Mouse (Mus musculus) small intestine, adult 2 months (tissue): ENCODE measurements around the gene Aifm2. TPM values are rescaled to one million over a fixed set of nuclear protein-coding genes. Genes with fewer than 3 reads are reported as not detected.

ENCODE experiments used
- H3K27ac ChIP-seq: fragments of 200-500 bp; 2 replicates; pipeline ENCODE4 v1.5.1; 2012; ENCODE audit warnings: low read depth, low read length, control low read depth, inconsistent platforms; ENCODE audit not compliant: insufficient read depth
- H3K27me3 ChIP-seq: fragments of 200-500 bp; 2 replicates; pipeline ENCODE4 v1.6.1; 2012; ENCODE audit warnings: mild to moderate bottlenecking, moderate library complexity, low read length, inconsistent platforms; ENCODE audit not compliant: control insufficient read depth, insufficient read depth
- H3K36me3 ChIP-seq: fragments of 200-500 bp; 2 replicates; pipeline ENCODE4 v1.6.1; 2012; ENCODE audit warnings: mild to moderate bottlenecking, low read length, control low read depth, inconsistent platforms; ENCODE audit not compliant: control insufficient read depth, insufficient read depth
- H3K4me1 ChIP-seq: fragments of 200-500 bp; 2 replicates; pipeline ENCODE4 v1.6.1; 2012; ENCODE audit warnings: low read length, inconsistent platforms, mixed read lengths; ENCODE audit not compliant: control insufficient read depth, insufficient read depth, insufficient read length
- H3K4me3 ChIP-seq: fragments of 200-500 bp; 2 replicates; pipeline ENCODE4 v1.5.1; 2012; ENCODE audit warnings: low read depth, mild to moderate bottlenecking, control low read depth, inconsistent platforms, low read length, moderate library complexity
- CTCF ChIP-seq: fragments of 200-500 bp; IDR thresholded peaks from 2 replicates; pipeline ENCODE4 v1.5.1; 2012; ENCODE audit warnings: low read depth, mild to moderate bottlenecking, control low read depth, inconsistent platforms, low read length, moderate library complexity, mixed read lengths; ENCODE audit not compliant: insufficient replicate concordance, insufficient read length; ENCODE audit errors: extremely low read depth
- POLR2A ChIP-seq: fragments of 200-500 bp; IDR thresholded peaks from 2 replicates; pipeline ENCODE4 v1.6.1; 2012; ENCODE audit warnings: low read depth, mild to moderate bottlenecking, control low read depth, inconsistent platforms, low read length, moderate library complexity
- WGBS: fragments of 180-500 bp; shearing (Covaris S2); methylation state at CpG from one replicate; pipeline ENCODE4 v1.1.7; 2018; 5-methylcytosine and 5-hydroxymethylcytosine counted together
- polyA plus RNA-seq: library from polyadenylated mRNA; depleted of rRNA; stranded (reverse); fragments of >200 nt; gene quantifications from 2 replicates; pipeline ENCODE4 v1.2.3, GENCODE M21; 2012

The Aifm2 gene
- polyA plus RNA-seq, 1 experiment, result 6.7 TPM

DNA sequence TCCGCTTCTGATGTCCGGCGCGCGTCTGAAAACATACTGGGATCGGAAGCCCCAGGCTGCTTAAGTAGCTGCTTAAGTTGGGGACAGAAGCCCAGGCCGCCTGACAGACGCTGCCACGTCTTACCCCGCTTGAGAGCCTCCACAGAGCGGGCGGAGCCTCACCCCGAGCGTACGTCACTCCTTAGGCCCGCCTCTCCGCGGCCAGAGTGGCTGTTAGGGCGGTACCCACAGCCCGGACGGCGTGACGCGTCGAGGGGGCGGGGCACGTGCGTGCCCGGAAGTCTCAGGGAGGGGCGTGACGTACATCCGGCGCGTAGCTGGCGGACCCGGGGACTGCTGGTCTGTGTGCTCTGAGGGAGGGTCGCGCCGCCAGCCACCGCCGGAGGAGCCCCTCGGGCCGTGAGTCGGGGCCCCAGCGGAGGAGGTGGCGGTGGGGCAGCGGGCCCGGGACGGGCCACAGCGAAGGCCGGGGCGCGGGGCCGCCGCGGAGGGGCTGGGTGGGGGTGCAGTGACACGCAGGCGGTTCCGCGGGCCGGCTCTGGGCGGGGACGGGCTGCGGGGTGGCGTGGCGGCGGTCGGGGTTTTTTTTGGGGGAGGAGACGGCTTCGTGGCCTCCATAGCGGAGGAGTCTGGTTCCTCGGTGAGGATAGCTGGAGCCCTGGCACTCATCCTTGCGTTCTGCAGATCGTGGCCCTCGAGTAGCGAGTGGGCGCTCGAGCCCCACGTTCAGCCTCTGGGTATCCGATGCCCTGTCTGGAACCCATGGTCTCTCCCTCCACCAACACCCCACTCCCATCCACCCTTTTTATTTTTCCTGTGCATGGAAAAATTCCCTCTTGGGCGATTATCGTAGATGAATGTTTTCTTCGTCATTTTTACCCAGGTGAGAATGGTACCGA, 34.8 kb upstream of the Aifm2 start, which contains the start of gene Sar1a:
TSS of gene Sar1a (plus strand) at position 285 of the 899 bp plus-strand sequence.
- Histone ChIP-seq H3K4me1 (peaks cover 2% of the 10 kb centered on the region; the same call in 1 of the 2 replicates), H3K27ac (peak within 1 kb of the TSS; percentile 73), H3K27me3 (no peaks in the 10 kb centered on the region), H3K4me3 (peak within 1 kb of the TSS; percentile 79), H3K36me3 (peaks cover 8% of the 10 kb centered on the region)
- TF ChIP-seq POLR2A (peak; percentile 84), CTCF (no peak)
- WGBS, result under 1% methylated on average over 84 of the region's 84 CpGs

DNA sequence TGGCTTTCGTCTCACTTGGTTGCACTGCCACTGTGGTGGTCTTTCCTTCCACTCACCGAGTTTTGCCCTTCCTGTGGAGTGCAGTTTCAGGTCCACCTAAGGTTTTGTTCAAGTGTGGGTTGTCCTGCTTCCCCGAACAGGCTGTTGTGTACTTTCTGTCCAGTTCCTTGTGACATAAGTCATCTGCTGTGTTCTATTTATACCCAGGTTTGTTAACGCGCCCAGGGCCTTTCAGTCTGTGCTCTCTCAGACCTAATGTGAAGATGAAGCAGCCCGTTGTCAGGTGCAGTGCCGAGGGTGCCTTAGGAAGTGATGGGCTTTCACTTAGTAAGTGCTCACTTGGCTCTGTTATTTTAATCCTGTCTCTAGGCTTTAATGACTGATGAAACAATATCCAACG, 25.7 kb upstream of the Aifm2 start:
- H3K27me3 ChIP-seq, result no peaks in the 10 kb centered on the region
- H3K4me1 ChIP-seq, result no peaks in the 10 kb centered on the region
- H3K27ac ChIP-seq, result no peak overlapping the region
- no peak for TF ChIP-seq CTCF
- no peak for TF ChIP-seq POLR2A
- 83% methylated on average over 8 of the region's 8 CpGs for WGBS
- peaks cover 70% of the 10 kb centered on the region for H3K36me3 ChIP-seq
- no peak overlapping the region for H3K4me3 ChIP-seq

DNA sequence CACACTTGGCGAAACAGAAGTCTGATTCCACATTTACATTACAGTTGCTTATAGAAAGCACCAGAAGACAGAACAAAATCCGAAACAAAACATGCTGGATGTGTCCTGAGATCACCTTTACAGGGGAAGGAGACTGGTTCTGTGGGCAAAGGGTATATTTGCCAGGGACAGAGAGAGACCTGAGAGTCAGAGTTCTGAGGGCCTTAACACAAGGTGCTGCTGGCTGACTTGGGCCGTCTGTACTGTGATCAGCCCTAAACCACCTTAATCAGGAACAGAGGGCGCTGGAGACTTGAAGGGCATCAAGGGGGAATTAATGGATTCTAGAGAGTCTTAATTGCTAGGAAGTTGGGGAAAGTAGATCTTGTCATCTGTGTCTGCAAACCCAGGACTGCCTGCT, 21.5 kb upstream of the Aifm2 start:
- no peak for TF ChIP-seq POLR2A
- no peak for TF ChIP-seq CTCF
- Histone ChIP-seq H3K4me1 (peaks cover 16% of the 10 kb centered on the region), H3K4me3 (no peak overlapping the region), H3K36me3 (peaks cover 40% of the 10 kb centered on the region), H3K27me3 (no peaks in the 10 kb centered on the region), H3K27ac (no peak overlapping the region)
- WGBS, result 71% methylated on average over 4 of the region's 4 CpGs

DNA sequence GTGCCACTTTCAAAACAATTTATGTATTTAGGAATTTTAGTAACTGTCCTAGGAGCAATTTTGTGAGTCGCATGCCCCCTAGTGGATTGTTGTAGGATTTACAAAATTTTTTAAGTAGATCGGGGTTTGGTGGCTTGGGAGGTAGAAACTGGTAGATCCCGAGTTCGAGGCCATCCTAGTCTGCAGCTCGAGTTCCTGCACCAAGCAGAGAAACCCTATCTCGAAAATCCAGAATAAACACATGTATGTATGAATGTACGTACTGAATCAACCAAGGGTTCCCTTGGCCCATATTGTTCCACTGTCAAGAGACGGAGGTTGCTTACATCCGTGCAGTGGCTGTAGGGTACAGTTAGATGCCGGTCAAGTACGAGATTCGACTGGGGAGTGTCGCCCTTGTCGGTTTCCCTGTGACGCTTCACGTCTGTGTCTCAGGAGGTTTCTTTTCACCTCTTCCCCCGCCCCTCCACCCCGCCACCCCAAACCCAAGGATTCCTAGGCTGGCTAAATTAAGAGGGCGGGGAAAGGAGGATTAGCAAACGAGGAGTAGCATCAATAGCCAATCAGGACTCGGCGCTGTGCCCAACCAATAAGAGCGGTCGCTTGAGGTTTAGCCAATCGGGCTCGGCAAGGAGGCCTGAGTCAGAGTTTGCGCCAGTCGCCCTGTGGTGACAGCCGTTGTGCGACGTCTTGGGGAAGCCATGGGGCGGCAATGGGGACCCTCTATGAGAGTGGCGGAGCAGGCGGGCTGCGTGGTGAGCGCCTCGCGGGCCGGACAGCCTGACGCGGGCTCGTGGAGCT, 20.0 kb upstream of the Aifm2 start, which contains the start of gene Tysnd1:
TSS of gene Tysnd1 (plus strand) at position 645 of the 801 bp plus-strand sequence.
- H3K36me3 ChIP-seq, result peaks cover 32% of the 10 kb centered on the region
- peaks cover 16% of the 10 kb centered on the region for H3K4me1 ChIP-seq
- WGBS, result 1% methylated on average over 42 of the region's 42 CpGs
- H3K27me3 ChIP-seq, result no peaks in the 10 kb centered on the region
- H3K27ac ChIP-seq, result peak within 1 kb of the TSS; percentile 72
- peak within 1 kb of the TSS; percentile 96 for H3K4me3 ChIP-seq
- TF ChIP-seq POLR2A (peak; percentile 73; the same call in 1 of the 2 replicates), CTCF (peak; percentile 42; the same call in 1 of the 2 replicates)

DNA sequence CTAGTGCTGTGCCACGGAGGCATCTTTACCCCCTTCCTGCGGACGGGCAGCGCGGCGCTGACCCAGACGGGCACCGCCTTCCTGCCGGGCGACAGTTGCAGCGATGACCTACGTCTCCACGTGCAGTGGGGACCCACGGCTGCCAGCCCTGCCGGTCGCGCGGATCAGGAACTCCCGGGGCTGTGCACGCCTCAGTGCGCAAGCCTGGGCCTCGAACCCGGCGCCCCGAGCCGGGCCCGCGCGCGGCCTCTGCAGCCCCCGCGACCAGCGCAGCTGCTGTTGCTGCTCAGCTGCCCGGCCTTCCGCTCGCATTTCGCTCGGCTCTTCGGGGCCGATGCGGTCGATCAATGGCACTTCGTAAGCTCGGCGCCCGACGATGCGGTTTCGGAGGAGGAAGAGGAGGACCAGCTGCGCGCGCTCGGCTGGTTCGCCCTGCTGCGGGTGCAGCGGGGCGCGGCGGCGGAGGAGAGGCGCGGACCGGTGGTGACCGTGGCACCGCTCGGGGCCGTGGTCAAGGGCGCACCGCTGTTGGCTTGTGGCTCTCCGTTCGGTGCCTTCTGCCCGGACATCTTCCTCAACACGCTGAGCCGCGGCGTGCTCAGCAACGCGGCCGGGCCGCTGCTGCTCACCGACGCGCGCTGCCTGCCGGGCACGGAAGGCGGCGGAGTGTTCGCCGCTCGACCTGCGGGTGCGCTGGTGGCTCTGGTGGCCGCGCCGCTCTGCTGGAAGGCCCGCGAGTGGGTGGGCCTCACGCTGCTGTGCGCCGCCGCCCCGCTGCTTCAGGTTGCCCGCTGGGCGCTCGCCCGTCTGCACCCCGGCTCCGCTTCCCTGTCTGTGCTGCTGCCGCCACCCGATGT, 19.1 kb upstream of the Aifm2 start:
- peak overlapping the region; percentile 96 for H3K4me3 ChIP-seq
- TF ChIP-seq CTCF (no peak), POLR2A (no peak)
- WGBS, result 1% methylated on average over 111 of the region's 111 CpGs
- no peaks in the 10 kb centered on the region for H3K27me3 ChIP-seq
- peak overlapping the region; percentile 72 for H3K27ac ChIP-seq
- H3K4me1 ChIP-seq, result peaks cover 16% of the 10 kb centered on the region
- H3K36me3 ChIP-seq, result peaks cover 26% of the 10 kb centered on the region

DNA sequence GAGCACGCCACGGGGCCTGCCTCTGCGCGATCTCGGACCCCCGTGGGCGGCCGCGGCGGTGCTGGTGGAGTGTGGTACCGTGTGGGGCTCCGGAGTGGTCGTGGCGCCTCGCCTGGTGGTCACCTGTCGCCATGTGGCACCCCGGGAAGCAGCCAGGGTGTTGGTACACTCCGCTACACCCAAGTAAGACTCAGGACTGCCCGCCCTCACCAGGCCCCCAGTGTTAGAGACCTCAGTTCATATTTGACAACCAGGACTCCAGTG, 18.6 kb upstream of the Aifm2 start:
- peaks cover 16% of the 10 kb centered on the region for H3K4me1 ChIP-seq
- H3K27ac ChIP-seq, result peak overlapping the region; percentile 72
- TF ChIP-seq CTCF (no peak), POLR2A (no peak)
- WGBS, result 5% methylated on average over 19 of the region's 19 CpGs
- peaks cover 23% of the 10 kb centered on the region for H3K36me3 ChIP-seq
- H3K27me3 ChIP-seq, result no peaks in the 10 kb centered on the region
- peak overlapping the region; percentile 96 for H3K4me3 ChIP-seq
